8 mouse cellular contexts compared by ENCODE assay signal in the genomic region with DNA sequence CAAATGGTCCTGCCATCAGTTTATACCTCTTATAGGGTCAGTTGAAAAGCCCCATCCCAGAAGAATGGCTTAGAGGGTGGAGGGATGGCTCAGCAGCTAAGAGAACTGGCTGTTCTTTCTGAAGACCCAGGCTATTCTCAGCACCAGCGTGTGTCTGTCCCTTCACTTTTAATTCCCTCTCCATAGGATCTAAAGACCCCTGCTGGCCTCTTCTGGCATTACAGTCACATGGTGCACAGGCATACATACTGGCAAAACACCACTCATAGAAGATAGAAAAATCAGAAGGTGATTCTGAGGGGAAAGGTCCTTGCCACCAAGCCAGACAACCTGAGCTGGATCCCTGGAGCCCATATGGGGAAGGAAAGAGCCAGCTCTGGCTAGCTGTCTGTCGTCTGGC. TPM values are rescaled to one million over a fixed set of nuclear protein-coding genes. Genes with fewer than 3 reads are reported as not detected.
DNase-seq lines count a peak whose midpoint lies in the region; ATAC-seq and TF ChIP-seq lines count a peak whose summit lies in the region.

No protein-coding gene starts in this region.

- no peak for ATAC-seq in intestine, postnatal 0 days
- ATAC-seq in intestine, embryonic 16.5 days, result no peak
- peak; percentile 54 for ATAC-seq in forebrain, embryonic 14.5 days
- no peak for ATAC-seq in liver, embryonic 13.5 days (ENCODE audit: low read depth)

- H3K27ac ChIP-seq in intestine, postnatal 0 days (ENCODE audit: low read depth, low read length), result no peak overlapping the region
- H3K27ac ChIP-seq in intestine, embryonic 16.5 days (ENCODE audit: low read length), result no peak overlapping the region
- no peak overlapping the region for H3K27ac ChIP-seq in forebrain, embryonic 14.5 days (ENCODE audit: low read depth, low read length)
- no peak overlapping the region for H3K27ac ChIP-seq in liver, embryonic 13.5 days

- H3K9ac ChIP-seq in intestine, postnatal 0 days (ENCODE audit: low read depth, low read length), result no peak overlapping the region
- H3K9ac ChIP-seq in intestine, embryonic 16.5 days (ENCODE audit: low read depth, low read length), result no peak overlapping the region
- no peak overlapping the region for H3K9ac ChIP-seq in forebrain, embryonic 14.5 days (ENCODE audit: low read length)
- H3K9ac ChIP-seq in liver, embryonic 13.5 days, result no peak overlapping the region

- peak; percentile 74 for TF ChIP-seq CTCF in intestine, postnatal 0 days (IDR thresholded peaks at IDR 0.05; ENCODE audit: low read depth)

- no peaks in the 10 kb centered on the region for H3K9me3 ChIP-seq in intestine, postnatal 0 days (ENCODE audit: control insufficient read depth)
- H3K9me3 ChIP-seq in intestine, embryonic 16.5 days (ENCODE audit: control insufficient read depth, low read length), result no peaks in the 10 kb centered on the region
- no peaks in the 10 kb centered on the region for H3K9me3 ChIP-seq in forebrain, embryonic 14.5 days (replicated peaks; ENCODE audit: control insufficient read depth, low read length)
- no peaks in the 10 kb centered on the region for H3K9me3 ChIP-seq in liver, embryonic 13.5 days (replicated peaks)

- H3K27me3 ChIP-seq in intestine, postnatal 0 days (replicated peaks; ENCODE audit: control insufficient read depth, insufficient read depth, low read length), result no peaks in the 10 kb centered on the region
- no peaks in the 10 kb centered on the region for H3K27me3 ChIP-seq in intestine, embryonic 16.5 days (replicated peaks; ENCODE audit: control insufficient read depth, insufficient read depth, low read length)
- no peaks in the 10 kb centered on the region for H3K27me3 ChIP-seq in forebrain, embryonic 14.5 days (replicated peaks; ENCODE audit: control insufficient read depth, insufficient read depth, low read length)
- peaks cover 15% of the 10 kb centered on the region for H3K27me3 ChIP-seq in liver, embryonic 13.5 days

- no peak overlapping the region for H3K4me3 ChIP-seq in intestine, postnatal 0 days (ENCODE audit: low read depth, low read length)
- H3K4me3 ChIP-seq in intestine, embryonic 16.5 days (ENCODE audit: low read length), result no peak overlapping the region
- H3K4me3 ChIP-seq in forebrain, embryonic 14.5 days (ENCODE audit: low read depth, low read length), result no peak overlapping the region
- H3K4me3 ChIP-seq in liver, embryonic 13.5 days (replicated peaks), result no peak overlapping the region

- no peak overlapping the region for H3K4me2 ChIP-seq in intestine, postnatal 0 days (replicated peaks; ENCODE audit: low read depth)
- H3K4me2 ChIP-seq in intestine, embryonic 16.5 days (ENCODE audit: low read depth, low read length), result no peak overlapping the region
- H3K4me2 ChIP-seq in forebrain, embryonic 14.5 days (ENCODE audit: low read length), result no peak overlapping the region
- no peak overlapping the region for H3K4me2 ChIP-seq in liver, embryonic 13.5 days

- peaks cover 4% of the 10 kb centered on the region; the same call in 1 of the 2 replicates for H3K36me3 ChIP-seq in intestine, postnatal 0 days (ENCODE audit: control insufficient read depth, insufficient read depth)
- H3K36me3 ChIP-seq in intestine, embryonic 16.5 days (ENCODE audit: control insufficient read depth, insufficient read depth, low read length), result no peaks in the 10 kb centered on the region
- H3K36me3 ChIP-seq in forebrain, embryonic 14.5 days (ENCODE audit: control insufficient read depth, insufficient read depth, low read length), result no peaks in the 10 kb centered on the region
- no peaks in the 10 kb centered on the region for H3K36me3 ChIP-seq in liver, embryonic 13.5 days

- DNase-seq in CD4-positive, CD25-positive, alpha-beta regulatory T cell, adult 2 months (ENCODE audit: low read depth, low spot score), result peak; percentile 62
- DNase-seq in adrenal gland, adult 18-20 months (ENCODE audit: low spot score in 2 of 2), result peak; percentile 38 to 54
- peak; percentile 71 for DNase-seq in forebrain, embryonic 14.5 days (ENCODE audit: low spot score)
- peak; percentile 27 for DNase-seq in liver, embryonic 13.5 days
- peak; percentile 76 for DNase-seq in retina, embryonic 14.5 days (ENCODE audit: low spot score)
- DNase-seq in frontal cortex, adult 2 months (ENCODE audit: extremely low spot score in 1 of 2, low spot score in 1 of 2), result no peak

- H3K4me1 ChIP-seq in intestine, postnatal 0 days (replicated peaks; ENCODE audit: control insufficient read depth, insufficient read depth, low read length), result no peaks in the 10 kb centered on the region
- H3K4me1 ChIP-seq in intestine, embryonic 16.5 days (ENCODE audit: control insufficient read depth, insufficient read depth, low read length), result no peaks in the 10 kb centered on the region
- H3K4me1 ChIP-seq in forebrain, embryonic 14.5 days (ENCODE audit: control insufficient read depth, insufficient read depth, low read length), result no peaks in the 10 kb centered on the region
- no peaks in the 10 kb centered on the region for H3K4me1 ChIP-seq in liver, embryonic 13.5 days (replicated peaks)

- WGBS in intestine, postnatal 0 days, result 48% methylated on average over 2 of the region's 2 CpGs
- WGBS in intestine, embryonic 16.5 days, result 49% methylated on average over 2 of the region's 2 CpGs
- WGBS in forebrain, embryonic 14.5 days, result 36% methylated on average over 2 of the region's 2 CpGs
- 40% methylated on average over 2 of the region's 2 CpGs for WGBS in liver, embryonic 13.5 days (ENCODE audit: insufficient replicate concordance)

RNA-seq across cellular contexts. Expression of a gene that starts 41.2 kb away (rescaled TPM):
- 145 and 152 TPM in 2 replicates for polyA plus RNA-seq in intestine, postnatal 0 days (2015; fragmentation: Nextera tagmentation; extraction: Ambion mirVana)
- 203 and 218 TPM in 2 replicates for polyA plus RNA-seq in intestine, embryonic 16.5 days (2015; fragmentation: Nextera tagmentation; extraction: Ambion mirVana)
- 10 to 100 TPM; 47.7 to 58.3 TPM for total RNA-seq in adrenal gland, adult 18-20 months (2021)
- 41.6 and 43.7 TPM in 2 replicates for polyA plus RNA-seq in forebrain, embryonic 14.5 days (2014; fragmentation: Nextera tagmentation; extraction: Ambion mirVana)
- polyA plus RNA-seq in liver, embryonic 13.5 days (2015; fragmentation: Nextera tagmentation; extraction: Ambion mirVana), result 43.9 and 47.2 TPM in 2 replicates
- polyA plus RNA-seq in frontal cortex, adult 2 months (2012; rRNA removed), result 27.7 and 29.6 TPM in 2 replicates

RNA-seq across cellular contexts. Expression of a gene that starts 41.3 kb away (rescaled TPM):
- polyA plus RNA-seq in intestine, postnatal 0 days (2015; fragmentation: Nextera tagmentation; extraction: Ambion mirVana), result 0.20 and 0.42 TPM in 2 replicates
- polyA plus RNA-seq in intestine, embryonic 16.5 days (2015; fragmentation: Nextera tagmentation; extraction: Ambion mirVana), result 0.16 and 0.18 TPM in 2 replicates
- total RNA-seq in adrenal gland, adult 18-20 months (2021), result 1 to 10 TPM; 2.9 to 3.9 TPM
- polyA plus RNA-seq in forebrain, embryonic 14.5 days (2014; fragmentation: Nextera tagmentation; extraction: Ambion mirVana), result 3.9 and 4.2 TPM in 2 replicates
- polyA plus RNA-seq in liver, embryonic 13.5 days (2015; fragmentation: Nextera tagmentation; extraction: Ambion mirVana), result 0.05 and 0.09 TPM in 2 replicates
- 3.2 and 3.4 TPM in 2 replicates for polyA plus RNA-seq in frontal cortex, adult 2 months (2012; rRNA removed)

Comparison
In these comparisons a context has a peak if more than half of its experiments do, and no peak if none do; other contexts are left out.
1. DNase-seq: peak in CD4-positive, CD25-positive, alpha-beta regulatory T cell, adult 2 months (single experiment), adrenal gland, adult 18-20 months (2 of 2), forebrain, embryonic 14.5 days (single experiment), liver, embryonic 13.5 days (single experiment) and retina, embryonic 14.5 days (single experiment); none in frontal cortex, adult 2 months (0 of 2).